Mouse (Mus musculus) adipocyte (in vitro differentiated cells): Measurements from ENCODE around the gene Cldn6.

Experiments
- DNase-seq: peaks from one replicate; pipeline ENCODE4 v3.0.0-alpha.2; 2016; ENCODE audit warnings: low spot score

Gene Cldn6

DNA sequence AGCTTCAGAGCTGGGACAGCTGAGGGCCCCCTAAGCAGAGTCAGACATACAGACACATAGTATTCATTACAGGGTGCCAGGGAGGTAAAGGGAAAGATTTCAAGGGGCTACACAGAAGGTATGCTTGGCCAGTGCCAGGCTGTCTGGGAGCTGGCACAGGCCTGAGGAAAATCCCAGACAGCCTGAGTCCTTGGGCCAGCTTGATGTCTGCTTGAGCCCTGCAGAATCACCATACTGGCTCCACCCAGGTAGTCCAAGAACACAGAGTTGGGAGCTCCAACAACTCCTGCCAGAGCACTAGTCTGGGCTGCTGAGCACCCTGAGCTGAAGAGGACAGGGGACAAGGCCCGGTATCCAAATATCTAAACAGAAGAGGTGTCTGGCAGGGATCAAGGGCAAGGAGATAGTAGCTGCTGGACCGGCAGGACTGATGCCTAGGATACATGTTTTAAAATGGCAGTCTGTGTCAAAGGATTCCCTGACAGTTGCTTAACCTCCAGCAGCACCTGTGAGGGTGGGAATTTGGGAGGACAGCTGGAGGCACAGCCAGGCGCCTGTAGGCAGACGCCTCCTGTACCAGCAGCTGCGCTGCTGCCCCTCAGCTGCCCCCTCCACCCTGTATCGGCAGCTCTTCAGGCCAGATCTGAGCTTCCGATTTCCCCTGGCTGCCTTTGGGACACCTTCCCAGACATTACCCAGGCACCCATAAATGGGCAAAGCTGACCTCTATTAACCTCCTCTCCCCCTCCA is 43.5 kb downstream of the Cldn6 start, which contains the start of gene 1520401A03Rik:
TSS of gene 1520401A03Rik (minus strand) at position 408 of the 750 bp plus-strand sequence.
- no peak for DNase-seq

DNA sequence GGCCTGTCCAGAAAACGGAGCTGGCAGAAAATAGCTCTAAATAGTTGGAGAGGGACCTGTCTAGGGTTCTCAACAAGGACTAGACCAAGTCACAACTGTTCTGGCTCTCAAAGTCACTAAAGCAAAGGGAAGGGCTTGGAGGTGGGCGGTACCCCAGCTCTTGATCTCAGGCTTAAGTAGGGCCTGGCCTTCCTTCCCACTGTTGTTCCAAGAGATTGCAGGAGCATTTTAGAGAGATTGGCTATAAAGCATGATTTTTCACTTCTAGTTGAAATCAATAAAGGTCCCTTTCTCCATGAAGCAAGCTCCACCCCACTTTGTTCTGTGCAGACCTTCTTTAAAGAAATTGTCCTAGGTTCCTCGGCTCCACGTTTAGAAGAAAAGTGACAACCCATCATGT is 46.4 kb downstream of the Cldn6 start:
- peak; percentile 38 for DNase-seq

DNA sequence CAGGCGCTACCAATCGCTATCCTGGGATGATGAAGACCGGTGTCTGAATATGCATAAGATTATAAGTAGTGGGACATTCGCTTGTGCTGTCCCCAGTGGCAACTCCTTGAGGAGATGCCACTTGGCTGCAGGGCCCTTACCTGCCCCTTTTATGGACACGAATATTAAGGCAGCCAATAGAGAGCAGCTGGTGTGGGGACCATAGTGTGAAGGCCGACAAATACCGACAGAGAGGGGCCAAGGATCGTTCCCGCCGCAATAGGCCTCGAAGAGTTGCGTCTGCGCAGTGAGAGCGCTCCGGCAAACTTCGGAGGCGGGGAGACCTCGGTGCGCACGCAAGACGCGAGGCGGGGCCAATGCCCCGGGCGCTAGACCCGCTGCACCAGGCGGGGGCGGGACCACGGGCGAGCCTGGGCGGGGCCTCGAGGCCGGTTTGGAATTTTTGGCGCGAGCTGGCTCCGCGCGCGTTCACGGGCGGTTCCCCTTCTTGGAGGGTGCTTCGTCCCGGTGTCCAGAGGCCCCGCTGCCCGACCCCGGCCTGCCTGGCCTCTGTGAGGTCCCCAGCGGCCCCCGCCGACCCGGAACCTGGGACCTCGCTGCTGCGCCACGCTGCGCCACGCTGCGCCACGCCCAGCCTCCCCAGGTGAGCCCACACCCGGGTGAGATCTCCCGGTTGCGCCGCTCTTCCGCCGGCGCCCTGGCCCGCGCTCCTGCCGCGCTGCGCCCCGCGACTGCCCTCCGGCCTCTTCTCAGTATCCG is 47.1 kb downstream of the Cldn6 start, which contains the start of gene Pkmyt1:
TSS of gene Pkmyt1 (plus strand) at position 338 of the 759 bp plus-strand sequence.
- DNase-seq, result peak; percentile 97

DNA sequence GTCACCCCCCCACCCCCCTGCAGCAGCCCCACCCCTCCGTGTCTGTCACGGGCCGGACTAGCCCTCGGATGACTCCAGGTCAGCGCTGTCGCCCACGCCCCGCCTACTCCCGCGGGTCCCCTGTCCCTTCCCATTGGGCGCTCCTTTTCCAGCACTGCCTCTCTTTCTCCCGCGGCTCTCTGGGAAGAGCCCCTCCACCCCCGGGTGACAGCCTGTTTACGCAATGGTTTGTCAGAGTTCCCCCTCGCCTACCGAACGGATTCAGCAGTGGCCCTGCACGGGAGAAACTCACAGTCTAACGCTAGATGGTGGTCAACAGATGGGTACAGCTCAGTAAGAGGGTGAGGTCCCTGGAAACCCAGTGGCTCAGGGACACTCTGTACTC is 47.7 kb downstream of the Cldn6 start:
- DNase-seq, result peak; percentile 84

DNA sequence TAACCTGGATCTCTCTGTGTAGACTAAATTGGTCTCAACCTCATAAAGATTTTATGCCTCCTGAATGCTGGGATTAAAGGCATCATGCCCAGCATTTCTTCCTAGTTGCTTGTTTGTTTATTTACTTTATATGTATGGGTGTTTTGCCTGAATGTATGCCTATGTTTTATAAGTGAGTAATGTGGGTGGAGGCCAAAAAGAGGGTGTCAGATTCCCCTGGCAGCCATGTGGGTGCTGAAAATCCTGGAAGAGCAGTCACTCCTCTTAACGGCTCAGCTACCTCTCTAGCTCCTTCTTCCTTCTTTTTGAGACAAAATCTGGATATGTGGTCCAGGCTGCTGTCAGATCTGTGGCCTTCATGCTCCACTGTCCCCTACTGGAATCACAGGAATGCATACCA is 51.4 kb downstream of the Cldn6 start:
- peak; percentile 35 for DNase-seq
